Mouse (Mus musculus) heart, postnatal 4 days (tissue): ENCODE measurements at regions not wholly inside any gene's neighbourhood (a gene's known extent, or its start where the extent isn't known, plus 50 kb on each side); places are given as distances from the start of the nearest gene placed in this dataset.

Source experiments
- DNase-seq: peaks from one replicate; pipeline ENCODE4 v3.0.0; 2021

DNA sequence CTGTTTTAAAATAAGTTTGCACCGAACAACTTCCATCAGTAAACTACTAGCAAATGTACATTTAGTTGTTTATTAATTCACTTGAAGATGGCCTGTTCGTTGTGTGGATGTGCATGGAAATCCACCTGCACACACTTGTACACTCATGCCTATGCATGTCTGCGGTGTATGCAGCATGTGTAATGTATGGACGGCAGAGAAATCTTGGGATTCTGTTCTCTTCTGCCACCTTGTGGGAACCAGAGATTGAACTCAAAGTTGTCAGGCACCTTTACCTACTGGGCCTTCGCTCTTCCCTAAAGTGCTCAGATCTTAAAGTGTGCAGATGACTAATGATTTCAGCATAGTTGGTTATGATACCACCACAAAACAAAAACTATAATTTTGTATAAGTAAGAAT lies 137.4 kb downstream of the Kitl start:
- no peak for DNase-seq

DNA sequence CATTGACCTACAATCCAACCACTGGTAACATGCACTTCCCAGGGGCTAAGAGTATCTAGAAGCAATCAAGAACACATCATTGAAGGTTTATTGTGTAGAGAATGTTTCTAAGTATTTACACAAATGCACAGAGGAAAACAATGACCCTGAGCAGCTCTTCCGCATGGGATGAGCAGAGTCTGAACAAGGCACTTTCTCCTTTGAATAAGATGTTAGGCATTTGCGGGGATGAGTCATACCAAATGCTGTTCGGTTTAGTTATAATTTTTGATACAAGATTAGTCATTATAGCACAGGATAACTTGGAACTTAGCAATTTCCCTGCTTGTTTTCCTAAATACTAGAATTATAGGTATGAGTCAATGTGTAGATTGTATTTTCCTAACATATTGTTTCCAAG lies 137.9 kb downstream of the Kitl start:
- DNase-seq = no peak

DNA sequence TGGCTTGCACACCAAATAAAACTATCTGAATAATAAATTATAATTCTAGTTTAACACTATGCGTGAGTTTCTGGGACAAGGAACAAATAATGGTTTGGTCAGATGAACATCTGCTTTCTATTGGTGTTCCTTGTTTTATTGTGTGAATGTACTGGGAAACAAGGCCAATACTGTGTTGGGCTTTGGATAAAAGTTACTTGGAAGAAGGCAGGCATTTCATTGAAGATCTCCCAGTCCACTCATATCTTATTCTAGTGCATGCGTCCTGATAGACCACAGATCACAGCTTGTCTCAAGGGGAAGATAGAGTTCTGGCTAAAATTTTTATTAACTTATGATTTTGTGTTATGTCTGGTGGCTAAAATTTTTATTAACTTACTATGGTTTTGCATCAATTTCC lies 140.1 kb downstream of the Kitl start:
- DNase-seq = no peak

DNA sequence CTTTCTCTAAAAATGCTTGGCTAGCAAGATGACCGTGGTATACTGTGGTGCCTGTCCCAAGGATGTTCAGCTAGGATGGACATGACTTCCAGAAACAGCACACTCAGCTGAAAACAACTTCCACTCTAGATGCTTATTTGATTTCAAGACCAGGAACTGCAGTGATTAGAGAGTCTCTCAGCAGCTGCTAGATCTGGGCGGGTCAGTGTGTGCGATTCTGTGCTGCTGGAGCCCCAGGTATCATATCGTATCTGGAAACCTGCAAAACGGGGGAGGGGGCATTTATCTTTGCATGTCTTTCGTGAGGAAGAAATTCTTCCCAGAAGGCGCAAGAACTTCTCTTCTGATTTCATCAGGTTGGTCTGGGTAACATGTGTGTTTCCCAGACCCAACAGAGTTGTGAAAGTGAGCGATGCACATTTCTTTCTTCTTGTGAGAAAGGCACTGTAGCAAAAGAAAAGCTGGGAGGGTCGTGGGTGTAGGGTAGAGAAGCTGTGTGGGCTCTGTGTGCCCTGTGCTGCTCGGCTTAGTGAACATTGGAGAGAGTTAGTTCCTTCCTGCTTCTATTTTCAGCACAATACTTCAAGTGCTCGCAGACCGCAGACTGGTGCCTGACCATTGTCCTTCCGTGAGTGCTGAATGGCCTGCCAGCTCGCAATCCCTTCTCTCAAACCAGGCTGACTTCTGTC lies 144.6 kb downstream of the Kitl start:
- DNase-seq = peak; percentile 34

DNA sequence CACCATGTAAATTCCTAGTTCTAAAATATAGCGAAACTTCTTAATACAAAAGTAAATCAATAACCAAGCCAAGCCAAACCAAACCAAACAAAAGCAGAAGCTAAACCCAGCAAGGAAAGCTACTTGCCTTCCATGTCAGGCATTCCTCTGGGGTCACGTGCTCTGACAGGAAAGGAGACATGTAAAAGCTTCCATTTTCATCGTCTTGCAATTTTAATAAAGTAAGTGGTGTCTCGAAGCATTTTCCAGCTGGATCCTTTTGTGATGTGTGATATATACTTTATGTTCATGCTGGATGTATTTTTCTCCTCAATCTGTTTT lies 145.1 kb downstream of the Kitl start:
- no peak for DNase-seq

DNA sequence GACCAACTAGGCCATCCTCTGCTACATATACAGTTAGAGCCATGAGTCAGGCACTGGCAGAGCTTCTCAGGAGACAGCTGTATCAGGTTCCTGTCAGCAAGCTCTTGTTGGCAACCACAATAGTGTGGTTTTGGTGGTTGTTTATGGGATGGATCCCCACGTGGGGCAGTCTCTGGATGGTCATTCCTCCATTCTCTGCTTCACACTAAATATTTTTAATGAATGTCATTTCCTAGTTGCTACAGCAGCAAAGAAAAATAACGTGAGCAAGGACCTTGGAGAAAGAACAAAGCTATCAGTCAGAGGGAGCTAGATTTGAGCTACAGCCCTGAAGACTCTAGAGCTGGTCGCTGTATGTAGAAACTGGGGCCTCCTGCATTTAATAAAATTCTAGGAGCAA lies 145.7 kb downstream of the Kitl start:
- DNase-seq = peak; percentile 5

DNA sequence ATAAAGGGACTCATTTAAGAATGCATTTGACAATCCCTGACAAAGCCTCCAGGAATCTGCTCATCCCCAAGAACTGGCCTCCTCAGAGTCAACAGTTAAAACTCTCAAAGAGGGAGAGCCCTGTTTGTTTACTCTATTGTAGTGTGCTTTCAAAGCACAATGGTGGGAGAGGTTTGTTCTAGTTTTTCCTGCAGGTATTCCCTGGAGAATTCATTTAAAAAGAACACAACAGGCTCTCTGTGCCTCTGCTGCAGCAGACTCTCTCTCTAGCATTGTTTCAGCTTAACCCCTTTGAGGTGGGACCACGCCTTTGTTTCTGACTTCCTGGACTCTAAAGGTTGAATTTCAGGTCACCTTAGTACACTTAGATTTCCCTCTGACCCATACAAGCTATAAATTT lies 149.1 kb downstream of the Kitl start:
- no peak for DNase-seq

DNA sequence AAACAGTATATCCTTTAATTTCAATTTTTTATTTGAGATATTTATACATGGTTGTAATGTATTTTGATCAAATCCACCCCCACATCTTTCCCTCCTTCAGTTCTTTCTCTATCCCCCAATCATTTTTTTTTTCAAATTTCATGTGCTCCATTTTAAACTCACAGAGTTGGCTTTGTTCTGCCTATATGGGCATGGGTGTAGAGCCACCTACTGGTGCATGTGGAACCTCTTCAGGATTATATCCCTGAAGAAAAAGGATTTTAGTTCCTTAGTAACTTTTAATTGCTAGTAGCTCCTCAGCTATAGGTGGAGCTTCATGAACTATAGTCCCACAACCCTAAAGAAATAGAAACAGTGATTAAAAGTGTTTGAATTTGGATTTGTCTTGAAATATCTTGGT lies 155.4 kb downstream of the Kitl start:
- DNase-seq = peak; percentile 19

DNA sequence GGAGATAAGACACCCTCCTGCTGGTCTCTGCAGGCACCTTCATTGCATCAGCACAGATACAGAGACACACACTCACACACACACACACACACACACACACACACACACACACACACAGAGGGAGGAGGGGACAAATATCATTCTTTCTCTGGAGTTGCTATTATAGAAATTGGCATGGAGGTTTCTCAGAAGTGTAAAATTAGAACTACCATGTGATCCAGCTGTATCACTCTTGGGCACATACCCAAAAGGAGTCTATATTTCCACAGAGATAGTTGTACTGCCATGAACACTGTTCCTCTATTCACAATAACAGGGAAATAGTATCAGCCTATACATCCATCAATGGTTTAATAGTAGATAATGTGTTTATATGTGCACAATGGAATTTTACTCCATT lies 137.8 kb upstream of the Gm4301 start:
- DNase-seq = no peak

DNA sequence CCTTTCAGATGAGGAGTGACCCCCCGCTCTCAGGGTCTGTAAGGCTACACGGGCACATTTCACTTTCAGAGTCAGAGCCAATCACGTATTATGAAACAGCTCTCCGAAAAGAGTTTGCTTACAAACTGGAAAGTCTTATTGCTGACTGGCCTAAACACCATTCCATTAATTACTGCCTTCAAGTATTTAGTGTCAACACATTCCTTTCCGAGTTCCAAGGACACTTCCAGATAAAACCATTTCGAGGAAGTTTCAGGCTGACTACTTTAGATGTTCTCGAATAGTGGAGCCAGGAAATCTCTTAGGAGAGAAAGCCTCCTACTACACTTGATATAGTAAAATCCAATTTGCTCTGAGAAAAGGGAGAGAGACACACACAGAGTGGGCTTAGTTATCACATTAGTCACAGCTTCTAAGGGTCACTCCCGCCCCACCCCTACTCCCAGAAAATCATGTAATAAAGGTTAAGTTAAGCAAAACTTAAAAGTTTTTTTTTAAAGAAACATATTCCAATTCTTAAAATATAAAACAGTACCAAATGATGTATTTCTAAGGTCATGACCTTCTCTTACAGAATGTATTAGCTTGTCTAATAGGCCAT lies 136.3 kb upstream of the Gm4301 start:
- DNase-seq = no peak

DNA sequence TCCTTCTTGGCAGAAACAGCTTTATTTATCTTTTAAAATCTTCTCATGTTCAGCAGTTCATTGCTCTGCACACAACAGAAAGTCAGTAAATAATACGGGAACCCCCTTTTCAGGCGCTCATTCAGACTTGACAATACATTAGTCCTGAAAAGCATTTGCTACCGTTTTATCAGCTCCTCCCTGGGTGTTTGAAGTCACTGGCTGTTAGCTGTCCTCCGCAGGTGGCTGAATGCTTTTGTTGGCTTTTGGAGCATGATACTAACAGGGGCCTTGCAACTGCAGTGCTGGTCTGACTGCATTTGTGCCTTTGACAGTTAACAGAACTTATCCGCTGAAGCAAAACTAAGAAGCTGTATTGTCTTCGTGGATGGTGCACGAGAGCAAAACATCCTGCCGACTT lies 135.0 kb upstream of the Gm4301 start:
- DNase-seq = no peak

DNA sequence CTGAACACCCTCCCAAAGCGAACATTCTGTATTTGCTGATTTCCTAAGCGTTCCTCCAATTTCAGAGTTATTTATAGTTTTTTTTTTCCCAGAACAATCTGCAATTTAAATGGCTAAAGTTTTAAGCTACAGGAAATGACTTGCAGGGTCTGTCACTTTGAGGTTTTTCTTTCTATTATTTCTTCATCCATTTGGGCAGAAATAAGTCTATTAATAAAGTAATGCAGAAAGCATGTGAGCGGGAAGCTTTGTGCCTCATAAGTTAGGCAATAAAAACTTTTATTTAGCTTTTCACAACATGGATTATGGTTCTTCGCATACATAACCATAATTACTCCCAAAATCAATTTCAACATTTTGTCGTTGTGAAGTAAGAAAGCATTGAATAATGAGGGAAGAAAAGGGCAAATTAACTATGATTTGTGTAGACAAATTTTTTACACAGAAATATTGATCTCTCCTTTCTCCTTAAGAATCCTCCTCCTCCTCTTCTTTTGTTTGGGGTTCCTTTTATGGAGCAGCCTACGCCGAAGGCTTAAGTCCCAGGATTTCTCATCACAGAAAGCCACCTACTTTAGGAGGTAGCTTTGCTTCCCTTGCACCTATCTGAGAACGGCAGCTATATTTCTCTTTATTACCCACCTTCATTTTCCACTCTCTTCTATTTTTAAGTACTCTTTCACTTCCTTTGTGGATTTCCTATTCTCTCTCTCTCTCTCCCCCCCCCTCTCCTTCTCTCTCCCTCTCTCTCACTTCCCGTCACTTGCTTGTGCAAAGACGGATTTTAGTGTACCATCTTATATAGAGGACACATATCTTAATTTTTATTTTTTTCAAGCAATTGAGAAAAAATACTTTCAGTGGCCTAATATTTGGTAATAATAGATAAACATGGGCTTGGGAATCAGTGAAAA lies 128.6 kb upstream of the Gm4301 start:
- no peak for DNase-seq

DNA sequence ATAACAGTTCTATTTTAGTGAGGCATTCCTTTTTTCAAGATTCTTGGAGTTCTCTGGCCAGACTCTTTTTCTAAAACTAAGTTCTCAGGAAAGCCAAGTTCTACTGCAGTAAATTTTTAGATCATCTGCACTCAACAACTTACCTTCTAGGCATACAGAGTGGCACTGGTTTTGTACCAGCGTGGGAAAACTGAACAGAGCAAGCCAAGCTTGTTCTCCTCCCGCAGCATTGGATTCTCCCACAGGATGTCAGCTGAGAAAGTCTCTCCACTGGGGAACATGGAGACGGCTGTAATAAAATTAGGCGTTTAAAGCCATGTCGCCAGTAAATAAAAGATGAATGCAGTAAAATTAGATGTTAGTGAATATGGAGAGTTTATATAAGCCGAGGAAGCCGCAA lies 124.8 kb upstream of the Gm4301 start:
- no peak for DNase-seq

DNA sequence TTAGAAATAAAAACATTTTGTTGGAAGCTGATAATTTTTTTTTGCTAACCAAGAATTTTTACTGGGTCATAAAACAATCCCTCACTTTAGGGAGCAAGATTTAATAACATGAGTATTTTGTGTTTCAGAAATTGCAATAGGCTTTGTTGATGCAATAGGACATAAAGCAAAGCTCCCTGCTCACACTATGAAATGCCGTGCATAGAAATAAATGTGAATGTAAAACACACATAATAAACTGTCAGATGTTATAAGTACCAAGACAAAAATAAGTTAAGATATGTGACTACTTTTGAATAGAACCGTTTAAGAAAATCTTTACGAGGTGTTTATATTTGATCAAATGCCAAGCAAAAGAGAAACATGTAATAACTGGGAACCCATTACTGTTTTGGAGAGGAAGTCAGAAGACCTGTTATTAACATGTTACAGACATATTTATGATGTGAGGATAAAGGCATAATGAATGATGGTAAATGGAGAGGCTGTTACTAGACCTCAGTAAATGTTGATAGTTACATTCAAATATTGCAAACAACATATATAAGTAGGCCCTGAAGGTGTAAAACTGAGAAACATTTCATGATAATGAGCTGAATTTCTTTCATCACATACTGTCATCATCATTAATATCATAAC lies 110.9 kb upstream of the Gm4301 start:
- no peak for DNase-seq

DNA sequence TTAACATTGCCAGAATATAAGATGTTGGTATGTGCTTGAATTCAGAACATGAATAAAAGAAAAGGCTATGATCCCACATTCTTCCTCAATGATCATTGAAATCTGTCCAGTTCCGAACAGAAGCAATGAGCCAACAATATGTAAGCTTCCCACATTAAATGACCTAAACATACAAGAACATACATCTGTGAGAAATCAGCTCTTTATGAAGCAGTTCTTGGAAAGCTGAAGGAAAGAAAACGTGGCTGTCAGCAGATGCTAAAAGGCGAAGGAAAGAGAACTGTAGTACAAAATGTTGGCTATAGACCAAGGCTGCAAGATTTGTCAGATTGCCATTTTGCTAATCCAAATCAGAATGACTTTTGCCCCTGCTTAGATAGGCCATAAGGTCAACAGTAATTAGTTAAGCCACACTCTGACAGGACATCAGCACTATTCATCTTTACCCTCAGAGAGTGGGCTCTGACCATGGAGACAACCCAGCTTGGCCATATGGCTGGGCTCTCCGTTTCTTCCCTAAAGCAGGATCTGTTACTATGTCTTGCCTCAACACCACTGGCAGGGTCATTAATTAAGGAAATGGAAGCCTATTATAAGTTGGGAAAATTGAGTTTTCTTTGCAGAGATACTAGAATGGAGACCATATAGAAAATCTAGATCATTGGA lies 76.1 kb upstream of the Gm4301 start:
- DNase-seq = no peak

DNA sequence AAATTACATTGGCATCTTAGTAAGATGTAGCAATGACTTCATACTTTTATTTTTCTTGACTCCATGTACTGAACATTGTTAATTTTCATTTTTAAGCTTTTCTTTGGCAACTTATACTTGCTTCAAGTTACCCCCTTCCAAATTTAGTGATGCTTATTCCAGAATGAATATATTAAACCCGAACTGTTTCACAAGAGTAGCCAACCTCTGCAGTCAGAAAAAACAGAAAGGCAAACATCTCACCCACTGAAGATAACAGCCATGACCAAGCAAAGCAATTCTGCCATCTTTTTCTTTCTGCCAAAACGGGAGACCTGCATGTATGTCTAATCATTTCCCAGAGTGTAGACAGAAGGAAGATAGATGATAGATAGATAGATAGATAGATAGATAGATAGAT lies 72.0 kb upstream of the Gm4301 start:
- DNase-seq = no peak

DNA sequence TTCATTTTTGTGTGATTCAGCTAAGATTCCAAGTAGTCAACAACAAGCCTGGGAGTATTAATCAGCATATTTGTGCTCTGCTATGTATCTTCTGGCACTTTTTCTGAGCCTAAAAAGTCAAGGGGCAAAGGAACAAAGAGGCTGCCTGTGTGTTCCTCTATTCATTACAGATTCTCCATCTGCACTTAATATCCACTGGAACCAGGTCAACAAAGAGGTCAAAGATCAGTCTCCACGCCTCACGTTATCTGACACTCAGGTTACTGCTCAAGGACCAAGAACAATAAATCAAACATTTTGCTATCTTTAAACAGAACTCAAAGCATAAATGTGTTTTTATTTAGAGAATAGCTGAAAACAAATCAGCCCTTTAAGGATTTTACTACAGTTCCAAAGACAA lies 71.4 kb upstream of the Gm4301 start:
- no peak for DNase-seq

DNA sequence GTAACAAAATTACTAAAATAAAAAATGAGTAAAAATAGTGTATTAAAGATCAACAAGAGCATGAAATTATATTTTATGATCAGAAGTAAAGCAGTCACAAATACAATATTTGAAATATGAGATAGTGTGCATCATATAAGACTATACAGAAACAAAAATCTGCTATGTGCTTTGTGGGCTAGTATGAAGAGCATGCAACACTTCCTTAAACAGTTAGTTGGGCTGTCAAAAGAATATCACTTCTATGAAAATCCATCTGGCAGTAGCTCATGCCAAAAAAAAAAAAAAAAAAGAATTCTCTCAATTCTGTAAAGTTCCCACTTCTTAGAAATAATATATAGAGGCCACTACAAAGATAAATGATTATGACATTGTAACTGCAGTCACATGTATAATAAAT lies 53.0 kb upstream of the Gm4301 start:
- no peak for DNase-seq
